Mouse (Mus musculus) hindbrain, postnatal 0 days (tissue): Measurements from ENCODE around the gene Zdhhc4. TPM values are rescaled to one million over a fixed set of nuclear protein-coding genes. Genes with fewer than 3 reads are reported as not detected.

ENCODE experiments used
- ATAC-seq: fragments of 200-750 bp; cut with Nextera tagmentation; 2 replicates; pipeline ENCODE4 v1.8.0; 2017; ENCODE audit warnings: mild to moderate bottlenecking, moderate TSS enrichment, moderate library complexity
- DNase-seq: peaks from one replicate; pipeline ENCODE4 v3.0.0-alpha.2; 2015; ENCODE audit warnings: low spot score
- H3K27ac ChIP-seq: fragments of 300-500 bp; sonication (generic); 2 replicates; pipeline ENCODE4 v1.5.1; 2014; ENCODE audit warnings: mild to moderate bottlenecking
- H3K27me3 ChIP-seq: fragments of 300-500 bp; sonication (generic); 2 replicates; pipeline ENCODE4 v1.6.1; 2014; ENCODE audit warnings: low read length, mixed read lengths; ENCODE audit not compliant: insufficient read depth
- H3K36me3 ChIP-seq: fragments of 300-500 bp; sonication (generic); 2 replicates; pipeline ENCODE4 v1.6.1; 2014; ENCODE audit warnings: low read length, mixed read lengths; ENCODE audit not compliant: insufficient read depth
- H3K4me1 ChIP-seq: fragments of 300-500 bp; sonication (generic); 2 replicates; pipeline ENCODE4 v1.6.1; 2014; ENCODE audit warnings: antibody characterized with exemption, low read length, mixed read lengths; ENCODE audit not compliant: insufficient read depth
- H3K4me2 ChIP-seq: fragments of 300-500 bp; sonication (generic); 2 replicates; pipeline ENCODE4 v1.6.1; 2014; ENCODE audit warnings: low read depth, mild to moderate bottlenecking, low read length, moderate library complexity, mixed read lengths
- H3K4me3 ChIP-seq: fragments of 300-500 bp; sonication (generic); 2 replicates; pipeline ENCODE4 v1.5.1; 2014; ENCODE audit warnings: low read length
- H3K9ac ChIP-seq: fragments of 300-500 bp; sonication (generic); replicated peaks from 2 replicates; pipeline ENCODE4 v1.6.1; 2014; ENCODE audit warnings: mild to moderate bottlenecking, low read length, moderate library complexity, mixed read lengths
- H3K9me3 ChIP-seq: fragments of 300-500 bp; sonication (generic); 2 replicates; pipeline ENCODE4 v1.6.1; 2016; ENCODE audit warnings: low read length, mixed read lengths
- CTCF ChIP-seq: IDR thresholded peaks from 2 replicates; pipeline ENCODE4 v1.5.1; 2016; ENCODE audit warnings: antibody characterized with exemption, control low read depth, low read depth
- WGBS: fragments of 180-500 bp; shearing (Covaris S2); extraction: QIAGEN DNeasy Blood & Tissue Kit; methylation state at CpG from one replicate; pipeline ENCODE4 v1.1.7; 2014; 5-methylcytosine and 5-hydroxymethylcytosine counted together
- polyA plus RNA-seq: library from polyadenylated mRNA; unstranded; fragments of >200 nt; fragmentation: Nextera tagmentation; extraction: Ambion mirVana; gene quantifications from 2 replicates; pipeline ENCODE4 v1.2.1, GENCODE M21; 2015
- total RNA-seq: library from RNA; depleted of rRNA; stranded (reverse); fragments of >200 nt; gene quantifications from 2 replicates; pipeline ENCODE4 v1.2.3, GENCODE M21; 2014

The Zdhhc4 gene
- total and polyA plus RNA-seq, 2 experiments from 2014 or later: 84.4 to 92.1 TPM

DNA sequence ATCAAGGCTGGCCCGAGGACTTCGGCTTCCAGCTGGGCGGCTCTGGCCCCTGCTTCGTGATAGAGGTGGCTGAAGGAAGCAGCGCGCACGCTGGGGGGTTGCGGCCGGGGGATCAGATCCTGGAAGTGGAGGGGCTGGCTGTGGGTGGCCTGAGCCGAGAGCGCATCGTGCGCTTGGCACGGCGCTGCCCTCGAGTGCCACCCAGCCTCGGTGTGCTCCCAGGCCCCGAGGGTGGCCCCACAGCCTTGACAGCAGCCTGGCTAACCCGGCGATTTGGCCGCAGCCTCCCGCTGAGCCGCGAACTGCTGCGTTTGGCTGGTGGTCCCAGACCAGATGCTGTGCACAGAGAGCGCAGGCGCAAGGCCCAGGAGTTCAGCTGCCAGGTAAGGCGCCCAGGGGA lies 28.5 kb upstream of the Zdhhc4 start:
- peak overlapping the region; percentile 51 for H3K4me2 ChIP-seq
- H3K4me1 ChIP-seq: 0 out of 2 replicates have a peak, but pooled peaks cover 4% of the 10 kb centered on the region
- H3K36me3 ChIP-seq: no peaks in the 10 kb centered on the region
- H3K4me3 ChIP-seq: peak overlapping the region; percentile 18; the same call in 1 of the 2 replicates
- peak; percentile 48; the same call in 1 of the 2 replicates for ATAC-seq
- 0 out of 2 replicates have a peak, but pooled peaks cover under 1% of the 10 kb centered on the region for H3K9me3 ChIP-seq
- DNase-seq: no peak
- no peak for TF ChIP-seq CTCF
- H3K27me3 ChIP-seq: peaks cover 5% of the 10 kb centered on the region; the same call in 1 of the 2 replicates
- WGBS: 3% methylated on average over 28 of the region's 28 CpGs
- peak overlapping the region; percentile 35; the same call in 1 of the 2 replicates for H3K9ac ChIP-seq
- no peak overlapping the region for H3K27ac ChIP-seq

DNA sequence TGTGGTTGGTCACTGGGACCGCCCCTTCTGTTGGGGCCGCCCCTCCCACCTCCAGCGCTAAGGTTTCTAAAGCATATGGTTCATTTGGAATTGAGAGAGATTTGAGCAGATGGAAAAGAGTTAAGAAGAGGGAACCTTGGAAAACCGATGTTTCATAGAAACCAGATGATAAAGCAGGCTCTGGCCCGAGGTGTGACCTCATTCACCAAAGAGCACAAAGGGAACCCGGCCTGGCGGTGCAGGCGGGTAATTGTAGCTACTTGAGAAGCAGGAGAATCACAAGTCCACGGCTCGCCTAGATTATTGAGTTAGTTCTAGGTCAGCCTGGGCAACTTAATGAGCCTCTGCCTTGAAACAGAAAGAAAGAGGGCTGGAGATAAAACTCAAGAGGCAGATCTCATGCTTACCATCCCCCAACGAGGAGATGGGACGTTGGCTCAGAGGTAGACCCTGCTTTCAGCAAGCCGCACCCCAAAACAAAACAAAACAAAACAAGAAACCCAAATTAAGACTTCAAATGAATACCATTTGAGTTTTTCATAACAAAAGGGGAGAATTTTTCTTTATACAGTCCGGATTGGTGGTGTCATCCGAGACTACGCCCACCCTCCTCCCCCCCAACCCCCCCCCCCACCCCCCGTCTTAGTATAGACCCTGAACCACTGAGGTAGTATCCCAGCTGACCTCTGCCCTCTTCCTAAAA lies 27.8 kb upstream of the Zdhhc4 start, which contains the start of gene Grid2ip:
Gene Grid2ip, plus strand, starts transcription at position 653 of the 703 bp plus-strand sequence.
- Histone ChIP-seq H3K9me3 (0 out of 2 replicates have a peak, but pooled peaks cover 3% of the 10 kb centered on the region), H3K27me3 (peaks cover 5% of the 10 kb centered on the region; the same call in 1 of the 2 replicates), H3K27ac (no peak within 1 kb of the TSS), H3K36me3 (no peaks in the 10 kb centered on the region), H3K4me1 (0 out of 2 replicates have a peak, but pooled peaks cover 4% of the 10 kb centered on the region), H3K4me2 (peak within 1 kb of the TSS; percentile 51), H3K4me3 (peak within 1 kb of the TSS; percentile 18; the same call in 1 of the 2 replicates), H3K9ac (peak within 1 kb of the TSS; percentile 35; the same call in 1 of the 2 replicates)
- ATAC-seq (no peak), DNase-seq (no peak)
- TF ChIP-seq CTCF: no peak
- WGBS: 19% methylated on average over 16 of the region's 17 CpGs

DNA sequence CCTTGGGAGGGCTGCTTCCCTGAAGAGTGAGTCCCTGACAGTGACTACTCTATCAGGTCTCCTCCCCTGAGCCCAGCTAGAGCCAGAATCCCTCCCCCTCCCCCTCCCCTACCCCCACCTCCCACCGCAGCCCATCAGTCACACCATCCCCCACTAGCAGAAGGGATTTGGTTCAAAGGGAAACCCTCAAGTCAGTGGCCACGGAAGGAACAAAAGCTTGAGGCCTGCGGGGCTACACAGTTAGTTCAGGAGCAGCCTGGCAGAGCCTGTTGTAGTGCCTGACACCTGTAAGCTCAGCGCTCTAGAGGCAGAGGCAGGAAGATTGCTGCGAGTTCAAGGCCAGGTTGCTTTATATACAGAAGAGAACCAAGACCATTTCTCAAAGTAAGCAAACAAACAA lies 27.0 kb upstream of the Zdhhc4 start:
- Histone ChIP-seq H3K9me3 (0 out of 2 replicates have a peak, but pooled peaks cover 4% of the 10 kb centered on the region), H3K4me1 (0 out of 2 replicates have a peak, but pooled peaks cover 4% of the 10 kb centered on the region), H3K4me2 (no peak overlapping the region), H3K36me3 (no peaks in the 10 kb centered on the region), H3K27me3 (peaks cover 5% of the 10 kb centered on the region; the same call in 1 of the 2 replicates), H3K27ac (no peak overlapping the region), H3K4me3 (no peak overlapping the region), H3K9ac (no peak overlapping the region)
- WGBS: 41% methylated on average over 5 of the region's 5 CpGs
- no peak for ATAC-seq
- no peak for TF ChIP-seq CTCF
- no peak for DNase-seq

DNA sequence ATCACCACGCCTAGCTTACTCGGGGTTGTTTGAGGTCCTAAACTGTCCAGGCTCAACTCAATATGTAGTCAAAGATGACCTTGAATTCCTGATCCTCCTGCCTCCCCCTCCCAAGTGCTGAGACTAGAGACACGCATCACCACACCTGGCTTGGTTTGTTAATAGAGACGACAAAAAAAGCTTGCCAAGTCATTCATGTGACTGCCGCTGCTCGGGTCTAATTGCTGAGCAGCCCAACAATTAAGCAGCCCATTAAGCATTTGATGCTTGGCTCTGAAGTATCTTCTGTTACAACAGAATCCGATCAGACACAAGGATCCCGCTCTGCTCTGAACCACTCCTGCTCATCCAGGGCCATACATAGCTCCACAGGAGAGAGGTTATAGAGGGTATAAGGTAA lies 17.3 kb upstream of the Zdhhc4 start:
- Histone ChIP-seq H3K9me3 (peaks cover 7% of the 10 kb centered on the region; the same call in 1 of the 2 replicates), H3K4me3 (no peak overlapping the region), H3K4me1 (no peaks in the 10 kb centered on the region), H3K27ac (no peak overlapping the region), H3K36me3 (no peaks in the 10 kb centered on the region), H3K27me3 (no peaks in the 10 kb centered on the region), H3K4me2 (no peak overlapping the region), H3K9ac (no peak overlapping the region)
- DNase-seq (peak; percentile 40), ATAC-seq (no peak)
- WGBS: 51% methylated on average over 8 of the region's 8 CpGs
- TF ChIP-seq CTCF: no peak

DNA sequence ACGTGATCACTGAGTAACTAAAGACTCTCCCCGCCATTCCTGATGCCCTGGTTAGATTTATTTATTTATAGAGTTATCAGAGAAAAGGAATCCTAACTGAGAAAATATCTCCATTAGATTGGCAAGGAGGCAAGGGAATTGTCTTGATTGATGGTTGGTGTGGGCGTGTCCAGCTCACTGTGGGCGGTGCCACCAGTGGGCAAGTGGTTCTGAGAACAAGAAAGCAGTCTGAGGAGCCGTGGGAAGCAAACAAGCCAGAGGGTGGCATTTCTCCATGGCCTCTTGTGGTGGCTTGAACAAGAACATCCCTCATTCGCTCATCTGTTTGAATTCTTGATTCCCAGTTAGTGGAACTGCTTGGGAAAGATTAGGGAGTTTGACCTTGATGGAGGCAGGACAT lies 10.5 kb upstream of the Zdhhc4 start:
- DNase-seq: no peak
- Histone ChIP-seq H3K4me2 (no peak overlapping the region), H3K4me1 (no peaks in the 10 kb centered on the region), H3K27me3 (0 out of 2 replicates have a peak, but pooled peaks cover 4% of the 10 kb centered on the region), H3K9me3 (no peaks in the 10 kb centered on the region), H3K9ac (no peak overlapping the region), H3K36me3 (no peaks in the 10 kb centered on the region), H3K4me3 (no peak overlapping the region), H3K27ac (no peak overlapping the region)
- 49% methylated on average over 6 of the region's 6 CpGs for WGBS
- no peak for TF ChIP-seq CTCF
- ATAC-seq: no peak

DNA sequence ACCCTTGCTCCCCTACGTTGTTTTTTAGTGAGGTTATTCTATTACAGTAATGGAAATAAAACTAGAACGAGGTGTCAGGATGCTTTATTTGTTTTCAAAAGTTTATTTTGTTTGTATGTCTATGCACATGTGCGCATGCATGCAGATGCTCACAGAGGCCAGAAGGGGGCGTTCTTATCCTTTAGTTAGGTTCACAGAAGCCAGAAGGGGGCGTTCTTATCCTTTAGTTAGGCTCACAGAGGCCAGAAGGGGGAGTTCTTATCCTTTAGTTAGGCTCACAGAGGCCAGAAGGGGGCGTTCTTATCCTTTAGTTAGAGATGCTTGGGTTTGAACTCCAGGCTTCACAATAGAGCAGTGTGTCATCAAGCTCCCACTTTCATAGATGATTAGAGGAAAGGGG lies 7.5 kb upstream of the Zdhhc4 start:
- peak; percentile 69 for TF ChIP-seq CTCF
- Histone ChIP-seq H3K4me3 (no peak overlapping the region), H3K36me3 (no peaks in the 10 kb centered on the region), H3K4me2 (no peak overlapping the region), H3K9ac (no peak overlapping the region), H3K9me3 (no peaks in the 10 kb centered on the region), H3K27ac (no peak overlapping the region), H3K4me1 (no peaks in the 10 kb centered on the region), H3K27me3 (0 out of 2 replicates have a peak, but pooled peaks cover 4% of the 10 kb centered on the region)
- ATAC-seq: no peak
- 65% methylated on average over 6 of the region's 6 CpGs for WGBS
- peak; percentile 81 for DNase-seq

DNA sequence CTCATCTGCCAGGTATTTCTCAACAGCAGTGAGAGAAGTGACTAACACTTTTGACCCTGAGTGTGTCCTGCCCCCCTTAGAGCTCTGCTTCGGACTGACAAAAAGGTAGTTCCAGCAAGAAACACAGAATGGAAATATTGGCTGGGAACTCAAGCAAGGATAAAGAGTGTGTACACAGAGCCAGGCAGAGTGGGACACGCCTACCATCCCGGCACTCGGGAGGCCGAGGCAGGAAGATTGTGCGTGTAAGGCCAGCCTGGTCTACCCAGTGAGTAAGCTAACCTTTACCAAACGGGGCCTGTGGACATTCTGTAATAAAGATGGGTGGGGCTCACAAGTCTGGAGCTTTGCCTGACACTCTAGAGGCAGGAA lies 6.0 kb upstream of the Zdhhc4 start:
- Histone ChIP-seq H3K27ac (no peak overlapping the region), H3K4me3 (no peak overlapping the region), H3K27me3 (0 out of 2 replicates have a peak, but pooled peaks cover 4% of the 10 kb centered on the region), H3K36me3 (no peaks in the 10 kb centered on the region), H3K4me1 (no peaks in the 10 kb centered on the region), H3K9me3 (no peaks in the 10 kb centered on the region), H3K4me2 (no peak overlapping the region), H3K9ac (no peak overlapping the region)
- no peak for ATAC-seq
- 77% methylated on average over 7 of the region's 7 CpGs for WGBS
- TF ChIP-seq CTCF: no peak
- no peak for DNase-seq
